Mouse (Mus musculus): ENCODE measurements around the gene Nr1h3.
"Not testable (repeated sequence)": the region's sequence is repeated elsewhere in the genome, so short reads cannot be mapped to it uniquely, and the experiment has no call there.

Gene Nr1h3

GRCm38 (mm10) chr2:91202222-91202971, at the start of gene Nr1h3, which contains the start of gene Acp2:
Gene Nr1h3, minus strand, starts transcription at chr2:91202834.
Gene Acp2, plus strand, starts transcription at chr2:91202885.
- in situ Hi-C loops (cut with MboI; ENCODE audit: low pct_unique_long_range_greater_than_20kb in 1 of 2, low sequenced_read_pairs in 2 of 2, unreplicated experiment in 1 of 2), result no loop called here

GRCm38 (mm10) chr2:91252001-91252400, 49.4 kb upstream of the Nr1h3 start:
- in situ Hi-C loops (cut with MboI; ENCODE audit: low pct_unique_long_range_greater_than_20kb in 1 of 2, low sequenced_read_pairs in 2 of 2, unreplicated experiment in 1 of 2), result no loop called here

DNA sequence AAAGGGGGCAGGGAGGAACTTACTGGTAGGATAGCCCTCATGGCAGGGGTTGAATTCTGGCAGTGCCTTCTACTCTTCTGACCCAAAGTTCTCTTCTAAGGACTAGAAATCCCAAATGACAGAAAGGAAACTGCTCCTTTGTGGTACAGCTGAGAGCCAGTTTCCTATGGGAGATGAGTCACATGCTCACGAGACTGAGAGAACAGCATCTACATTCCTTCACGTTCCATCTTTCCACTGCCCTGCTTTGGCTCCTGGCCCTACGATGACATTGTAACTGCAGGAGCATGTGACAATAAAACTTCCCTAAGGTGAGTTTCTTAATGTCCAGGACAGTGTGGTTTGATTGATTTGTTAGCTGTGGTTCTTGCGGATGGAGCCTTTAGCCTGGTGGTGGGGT, 45.7 kb upstream of the Nr1h3 start:
- in situ Hi-C loops (cut with MboI; ENCODE audit: low pct_unique_long_range_greater_than_20kb in 1 of 2, low sequenced_read_pairs in 2 of 2, unreplicated experiment in 1 of 2), result no loop called here

DNA sequence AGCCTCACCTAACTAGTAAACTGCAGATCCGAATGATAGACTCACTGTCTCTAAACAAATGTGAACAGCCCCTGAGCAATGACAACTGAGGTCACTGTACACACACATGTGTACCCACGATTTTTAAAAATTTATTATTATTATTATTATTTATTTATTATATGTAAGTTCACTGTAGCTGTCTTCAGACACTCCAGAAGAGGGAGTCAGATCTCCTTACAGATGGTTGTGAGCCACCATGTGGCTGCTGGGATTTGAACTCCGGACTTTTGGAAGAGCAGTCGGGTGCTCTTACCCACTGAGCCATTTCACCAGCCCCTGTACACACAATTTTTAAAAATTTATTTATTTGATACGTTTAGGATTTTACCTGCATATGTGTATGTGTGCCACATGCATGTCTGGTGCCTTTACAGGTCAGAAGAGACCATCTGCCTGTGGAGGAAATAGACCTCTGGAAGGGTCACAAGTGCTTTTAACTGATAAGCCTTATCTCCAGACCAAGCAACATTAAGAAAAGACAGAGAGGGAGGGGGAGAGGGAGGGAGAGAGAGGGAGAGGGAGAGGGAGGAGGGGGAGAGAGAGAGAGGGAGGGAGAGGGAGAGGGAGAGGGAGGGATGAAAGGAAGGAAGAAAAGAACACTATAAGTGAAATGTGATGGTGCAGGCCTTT, 42.1 kb upstream of the Nr1h3 start:
- in situ Hi-C loops (cut with MboI; ENCODE audit: low pct_unique_long_range_greater_than_20kb in 1 of 2, low sequenced_read_pairs in 2 of 2, unreplicated experiment in 1 of 2), result no loop called here

- in situ Hi-C loops (cut with MboI; ENCODE audit: low pct_unique_long_range_greater_than_20kb in 1 of 2, low sequenced_read_pairs in 2 of 2, unreplicated experiment in 1 of 2), result no loop called here
Measured at GRCm38 (mm10) chr2:91243416-91243815, 40.8 kb upstream of the Nr1h3 start.

GRCm38 (mm10) chr2:91242547-91242946, 39.9 kb upstream of the Nr1h3 start:
- in situ Hi-C loops (cut with MboI; ENCODE audit: low pct_unique_long_range_greater_than_20kb in 1 of 2, low sequenced_read_pairs in 2 of 2, unreplicated experiment in 1 of 2), result no loop called here

- in situ Hi-C loops (cut with MboI; ENCODE audit: low pct_unique_long_range_greater_than_20kb in 1 of 2, low sequenced_read_pairs in 2 of 2, unreplicated experiment in 1 of 2), result not testable (repeated sequence)
Measured at GRCm38 (mm10) chr2:91237511-91238080, 35.0 kb upstream of the Nr1h3 start.

GRCm38 (mm10) chr2:91236601-91237510, 34.2 kb upstream of the Nr1h3 start, which contains the start of gene Ddb2:
Gene Ddb2, minus strand, starts transcription at chr2:91236982.
- in situ Hi-C loops (cut with MboI; ENCODE audit: low pct_unique_long_range_greater_than_20kb in 1 of 2, low sequenced_read_pairs in 2 of 2, unreplicated experiment in 1 of 2), result no loop called here

- in situ Hi-C loops (cut with MboI; ENCODE audit: low pct_unique_long_range_greater_than_20kb in 1 of 2, low sequenced_read_pairs in 2 of 2, unreplicated experiment in 1 of 2), result no loop called here
Measured at GRCm38 (mm10) chr2:91229735-91230134, 27.1 kb upstream of the Nr1h3 start.

DNA sequence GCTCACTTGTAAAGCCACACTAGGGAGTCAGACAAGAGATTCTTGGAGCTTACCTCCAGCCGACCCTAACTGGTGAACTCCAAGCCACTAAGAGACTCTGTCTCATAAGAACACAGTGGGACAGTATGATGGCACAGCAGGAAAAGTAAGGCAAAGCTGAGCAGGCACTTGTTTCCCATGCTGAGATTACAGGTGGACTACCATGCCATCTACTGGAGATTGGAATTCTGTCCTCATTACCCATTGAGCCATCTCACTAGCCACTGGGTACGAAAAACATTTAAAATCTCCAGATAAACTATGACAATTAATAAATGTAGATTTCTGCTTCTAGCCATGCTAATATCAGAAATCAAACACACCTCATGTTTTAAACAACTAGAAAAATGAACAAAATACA, 21.0 kb upstream of the Nr1h3 start:
- in situ Hi-C loops (cut with MboI; ENCODE audit: low pct_unique_long_range_greater_than_20kb in 1 of 2, low sequenced_read_pairs in 2 of 2, unreplicated experiment in 1 of 2), result no loop called here

- in situ Hi-C loops (cut with MboI; ENCODE audit: low pct_unique_long_range_greater_than_20kb in 1 of 2, low sequenced_read_pairs in 2 of 2, unreplicated experiment in 1 of 2), result no loop called here
Measured at GRCm38 (mm10) chr2:91220501-91220900, 17.9 kb upstream of the Nr1h3 start.

DNA sequence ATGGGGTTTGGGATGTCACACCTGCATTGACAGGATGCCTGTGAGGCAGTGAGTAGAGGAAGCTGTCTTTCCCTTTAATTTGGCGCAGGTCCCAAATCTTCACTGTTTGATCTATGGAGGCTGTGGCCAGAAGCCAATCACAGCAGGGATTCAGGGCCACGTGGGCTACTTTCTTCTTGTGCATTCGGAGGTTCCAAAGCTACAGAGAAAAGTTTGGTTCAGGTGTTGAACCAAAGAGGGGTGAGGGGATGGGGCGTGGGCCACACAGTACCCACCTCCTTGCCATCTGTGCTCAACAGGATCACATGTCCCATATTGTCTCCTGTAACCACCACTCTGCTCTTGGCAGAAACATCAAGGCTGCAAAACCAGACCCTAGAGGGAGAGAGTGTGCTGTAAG, 14.4 kb upstream of the Nr1h3 start:
- in situ Hi-C loops (cut with MboI; ENCODE audit: low pct_unique_long_range_greater_than_20kb in 1 of 2, low sequenced_read_pairs in 2 of 2, unreplicated experiment in 1 of 2), result no loop called here

DNA sequence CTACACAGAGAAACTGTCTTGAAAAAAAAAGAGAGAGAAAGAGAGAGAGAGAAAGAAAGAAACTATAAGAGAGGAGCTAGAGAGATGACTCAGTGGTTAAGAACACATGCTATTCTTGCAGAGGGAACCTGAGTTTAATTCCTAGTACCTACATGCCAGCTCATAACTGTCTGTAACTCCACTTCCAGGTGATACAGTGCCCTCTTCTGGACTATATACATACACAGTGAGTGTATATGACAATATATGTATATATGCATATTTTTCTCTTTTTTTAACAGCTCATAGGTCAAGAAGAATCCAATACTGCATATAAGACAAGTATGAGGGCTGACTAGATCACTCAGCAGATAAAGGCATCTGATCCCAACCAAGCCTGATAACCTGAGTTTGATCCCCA, 10.7 kb upstream of the Nr1h3 start:
- in situ Hi-C loops (cut with MboI; ENCODE audit: low pct_unique_long_range_greater_than_20kb in 1 of 2, low sequenced_read_pairs in 2 of 2, unreplicated experiment in 1 of 2), result no loop called here

DNA sequence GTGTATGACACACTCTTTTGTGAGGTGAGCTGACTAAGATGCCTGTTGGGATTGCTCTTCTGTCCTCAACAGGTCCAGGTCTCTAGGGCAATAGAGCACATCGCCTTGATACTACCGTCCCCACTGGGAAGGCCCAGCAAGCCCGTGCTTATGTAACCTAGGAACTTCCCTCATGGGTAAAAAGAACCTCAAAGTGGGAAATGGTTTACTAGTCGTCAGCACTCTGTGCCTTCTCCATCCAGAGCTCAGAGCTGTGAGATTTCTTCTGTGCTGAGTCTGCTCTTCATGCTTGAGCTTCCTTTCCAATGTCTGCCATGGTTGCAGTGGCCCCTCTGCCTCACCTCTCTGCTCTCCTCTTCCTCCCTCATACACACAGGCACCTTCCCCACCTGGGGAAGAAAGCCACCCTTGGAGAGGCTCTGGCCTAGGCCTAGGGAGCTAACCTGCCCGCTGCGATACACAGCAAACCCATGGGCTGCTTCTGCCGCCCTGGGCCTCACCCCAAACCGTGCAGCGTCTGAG, 3.7 kb upstream of the Nr1h3 start:
- in situ Hi-C loops (cut with MboI; ENCODE audit: low pct_unique_long_range_greater_than_20kb in 1 of 2, low sequenced_read_pairs in 2 of 2, unreplicated experiment in 1 of 2), result no loop called here

- in situ Hi-C loops (cut with MboI; ENCODE audit: low pct_unique_long_range_greater_than_20kb in 1 of 2, low sequenced_read_pairs in 2 of 2, unreplicated experiment in 1 of 2), result no loop called here
Measured at GRCm38 (mm10) chr2:91202972-91203656, 480 bp upstream of the Nr1h3 start.

- in situ Hi-C loops (cut with MboI; ENCODE audit: low pct_unique_long_range_greater_than_20kb in 1 of 2, low sequenced_read_pairs in 2 of 2, unreplicated experiment in 1 of 2), result loop anchor here in 1 of 2 experiments (10.0 kb wide), 1 partner anchor 84 kb away; the partner anchor contains the start of gene Mybpc3
Measured at GRCm38 (mm10) chr2:91198888-91199287, 3.7 kb downstream of the Nr1h3 start.

GRCm38 (mm10) chr2:91196577-91197001, 6.0 kb downstream of the Nr1h3 start:
- in situ Hi-C loops (cut with MboI; ENCODE audit: low pct_unique_long_range_greater_than_20kb in 1 of 2, low sequenced_read_pairs in 2 of 2, unreplicated experiment in 1 of 2), result loop anchor here in 1 of 2 experiments (10.0 kb wide), 1 partner anchor 82 kb away; the partner anchor contains the start of gene Mybpc3
